Mouse (Mus musculus): ENCODE data around the gene Gpn3. TPM values are rescaled to one million over a fixed set of nuclear protein-coding genes. Genes with fewer than 3 reads are reported as not detected.

Gene Gpn3
- polyA plus RNA-seq, 1 experiment: 42.4 TPM

DNA sequence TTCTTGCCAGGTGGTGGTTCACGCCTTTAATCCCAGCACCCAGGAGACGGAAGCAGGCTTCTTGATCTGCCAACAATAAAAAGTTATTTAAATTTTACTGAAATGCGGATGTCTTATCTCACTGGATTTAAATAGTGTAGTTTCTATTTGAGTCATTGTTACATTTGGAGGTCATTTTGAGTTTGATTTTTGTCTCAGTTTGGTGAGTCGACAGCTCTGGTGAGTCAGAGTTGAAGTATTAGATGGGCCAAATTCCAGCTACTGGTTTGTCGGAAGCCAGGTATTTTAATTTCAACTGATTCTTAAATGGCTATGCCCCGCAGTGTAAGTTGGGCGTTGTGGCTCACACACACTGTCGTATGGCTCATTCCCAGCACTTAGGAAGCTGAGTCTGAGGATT, 59.5 kb downstream of the Gpn3 start:
- TF ChIP-seq CTCF (IDR thresholded peaks at IDR 0.05; ENCODE audit: insufficient read depth, low read length) (no peak), POLR2A (IDR thresholded peaks at IDR 0.05; ENCODE audit: borderline replicate concordance, extremely low read depth, low read depth, low read length) (no peak)
- 88% methylated on average over 8 of the region's 8 CpGs for WGBS
- H3K4me1 ChIP-seq (ENCODE audit: control insufficient read depth, insufficient read depth, low read length): no peaks in the 10 kb centered on the region
- DNase-seq: no peak
- no peak overlapping the region for H3K4me3 ChIP-seq (replicated peaks; ENCODE audit: extremely low read depth, low read depth, low read length)

Other genes starting within 250 kb of the Gpn3 start
- gene Ccdc63, start 231.1 kb upstream of the Gpn3 start, polyA plus RNA-seq (2012; rRNA removed): 0.14 and 0.27 TPM in 2 replicates
- gene Ppp1cc, start 213.6 kb upstream of the Gpn3 start, polyA plus RNA-seq (2012; rRNA removed): 67.6 and 81.1 TPM in 2 replicates
- 19.6 and 21.9 TPM in 2 replicates for gene Hvcn1, start 165.1 kb upstream of the Gpn3 start, polyA plus RNA-seq (2012; rRNA removed)
- gene Tctn1, start 107.4 kb upstream of the Gpn3 start, polyA plus RNA-seq (2012; rRNA removed): 29.8 and 33.2 TPM in 2 replicates
- 30.4 and 35.3 TPM in 2 replicates for gene Pptc7, start 87.5 kb upstream of the Gpn3 start, polyA plus RNA-seq (2012; rRNA removed)
- gene Rad9b, start 17.6 kb upstream of the Gpn3 start, polyA plus RNA-seq (2012; rRNA removed): 2.6 and 2.9 TPM in 2 replicates
- gene Vps29, start 17.5 kb upstream of the Gpn3 start, polyA plus RNA-seq (2012; rRNA removed): 29.8 and 58.1 TPM in 2 replicates
- gene Fam216a, start 488 bp downstream of the Gpn3 start, polyA plus RNA-seq (2012; rRNA removed): 18.9 and 22.5 TPM in 2 replicates
- gene Arpc3, start 20.0 kb downstream of the Gpn3 start, polyA plus RNA-seq (2012; rRNA removed): 114 and 144 TPM in 2 replicates
- gene Anapc7, start 49.8 kb downstream of the Gpn3 start, polyA plus RNA-seq (2012; rRNA removed): 17.9 and 20.5 TPM in 2 replicates
- gene Atp2a2, start 130.3 kb downstream of the Gpn3 start, polyA plus RNA-seq (2012; rRNA removed): 90.8 and 126 TPM in 2 replicates
- 2.6 and 6.7 TPM in 2 replicates for gene Ift81, start 242.6 kb downstream of the Gpn3 start, polyA plus RNA-seq (2012; rRNA removed)

Measured in lung, adult 2 months (tissue).